Mouse (Mus musculus) thymus, postnatal 4 days (tissue): ENCODE results near the gene Lamp1.
A peak's percentile ranks its signal among the peaks of the same experiment; 100 is the strongest.

ENCODE experiments used
- DNase-seq: peaks from one replicate; pipeline ENCODE4 v3.0.0; 2021

Lamp1 gene

GRCm38 (mm10) chr8:13202806-13203205 lies 43.8 kb downstream of the Lamp1 start:
- no peak for DNase-seq

- peak; percentile 55 for DNase-seq
Observed at GRCm38 (mm10) chr8:13203472-13203871, 44.5 kb downstream of the Lamp1 start.

- no peak for DNase-seq
Observed at GRCm38 (mm10) chr8:13204371-13205140, 45.6 kb downstream of the Lamp1 start.

DNA sequence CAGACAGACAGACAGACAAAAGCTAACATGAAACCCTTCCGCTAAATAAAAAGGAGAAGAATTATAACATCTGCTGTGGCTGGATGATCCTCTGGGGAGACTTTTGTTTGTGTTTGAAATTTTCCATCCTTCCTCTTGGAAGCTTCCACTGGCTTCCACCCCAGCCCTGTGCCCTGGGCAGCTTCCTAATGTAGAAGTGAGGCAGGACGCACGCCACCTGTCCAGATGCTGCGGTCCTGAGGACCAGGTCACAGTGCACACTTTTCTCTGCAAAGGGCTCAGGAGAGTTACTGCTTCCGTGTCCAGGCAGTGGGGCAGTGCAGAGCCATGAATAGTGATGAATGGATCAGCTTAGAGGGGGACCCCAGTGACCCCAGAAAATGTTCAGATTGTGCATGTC lies 46.4 kb downstream of the Lamp1 start:
- DNase-seq: no peak

- no peak for DNase-seq
Observed at GRCm38 (mm10) chr8:13206290-13206689, 47.3 kb downstream of the Lamp1 start.

DNA sequence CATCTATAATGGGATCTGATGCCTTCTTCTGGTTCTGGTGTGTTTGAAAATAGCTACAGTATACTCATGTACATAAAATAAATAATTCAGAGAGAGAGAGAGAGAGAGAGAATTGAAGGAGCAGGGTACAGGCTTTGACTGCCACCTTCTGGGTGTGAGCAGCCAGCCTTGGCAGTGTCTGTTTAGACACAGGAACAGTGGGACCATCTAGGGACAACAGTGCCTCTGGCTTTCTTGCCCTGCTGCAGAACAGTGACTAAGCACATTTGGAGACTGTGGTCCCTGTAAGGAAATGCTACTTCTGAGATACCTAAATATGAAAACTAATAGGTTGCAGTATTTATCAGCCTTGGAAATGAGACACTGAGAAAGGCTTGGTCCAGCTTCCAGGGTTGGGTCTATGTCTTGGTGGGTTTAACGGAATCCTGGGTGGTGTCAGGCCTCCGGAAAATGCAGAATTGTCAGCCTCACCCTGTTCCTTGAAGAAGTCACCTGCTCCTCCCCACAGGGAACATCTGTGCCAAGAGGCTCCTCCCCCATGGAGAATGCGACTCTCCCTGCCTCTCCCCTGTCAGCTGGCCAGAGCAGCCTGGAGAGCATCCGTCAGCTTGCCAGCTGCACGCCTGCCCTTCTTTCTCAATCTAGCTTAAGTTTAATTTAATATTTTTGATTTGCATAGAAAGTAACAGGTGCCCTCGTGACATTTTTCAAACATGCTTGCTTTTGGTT lies 49.8 kb downstream of the Lamp1 start:
- no peak for DNase-seq

DNA sequence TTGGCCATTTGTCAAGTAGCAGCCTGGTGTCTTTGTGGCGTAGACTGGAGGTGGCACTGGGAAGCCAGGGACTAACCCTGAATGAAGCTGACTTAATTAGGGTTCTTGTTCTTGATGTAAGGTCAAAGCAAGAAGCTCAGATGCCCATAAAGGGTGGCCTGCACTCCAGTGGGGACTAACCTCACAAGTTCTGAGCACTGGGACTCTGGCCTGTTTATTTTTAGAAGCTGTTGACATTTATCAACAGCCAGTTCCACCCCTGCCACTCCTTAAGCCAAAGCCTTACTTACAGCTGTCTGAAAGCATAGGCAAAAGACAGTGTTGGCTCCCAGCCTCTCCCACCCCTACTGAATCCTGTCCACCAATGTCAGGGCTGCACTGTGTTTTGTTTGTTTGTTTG lies 50.8 kb downstream of the Lamp1 start:
- no peak for DNase-seq

DNA sequence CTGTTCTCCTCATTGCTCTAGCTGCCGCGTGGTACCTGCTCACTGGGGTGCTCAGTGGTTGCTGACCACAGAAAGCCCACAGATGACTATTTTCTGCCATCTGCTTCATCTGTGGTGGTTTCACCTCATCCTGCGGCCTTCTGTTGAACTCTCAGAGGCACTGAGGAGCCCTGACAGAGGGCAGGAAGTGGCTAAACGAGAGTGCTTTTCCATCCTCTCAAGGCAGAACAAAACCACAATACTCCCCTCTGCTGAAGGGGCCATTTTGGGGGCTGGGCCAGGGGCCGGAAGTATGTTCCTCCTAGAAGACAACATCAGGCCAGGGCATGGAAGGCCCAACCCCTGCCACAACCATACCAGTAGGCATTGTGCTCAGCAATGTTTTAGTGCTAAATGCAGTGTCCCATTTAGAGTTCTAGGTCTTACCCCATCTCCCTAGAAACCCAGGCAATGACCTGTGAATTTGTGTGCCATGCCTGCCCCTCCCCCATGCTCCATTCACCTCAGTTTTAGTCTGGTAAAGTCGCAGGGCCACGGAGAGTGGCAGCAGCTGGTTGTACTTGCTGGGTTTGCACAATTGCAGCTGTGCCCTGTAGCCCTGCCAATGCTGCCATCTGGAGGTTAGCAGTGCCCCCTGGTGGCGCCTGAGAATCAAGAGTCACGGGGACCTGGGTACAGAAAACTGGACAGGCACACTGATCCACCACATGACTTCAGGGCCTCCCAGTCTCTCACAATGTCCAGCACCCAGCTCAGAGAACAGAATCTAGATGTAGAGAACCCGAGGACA lies 54.7 kb downstream of the Lamp1 start:
- DNase-seq: peak; percentile 96

- no peak for DNase-seq
Observed at GRCm38 (mm10) chr8:13216386-13216785, 57.4 kb downstream of the Lamp1 start.

GRCm38 (mm10) chr8:13217093-13217492 lies 58.1 kb downstream of the Lamp1 start:
- no peak for DNase-seq

DNA sequence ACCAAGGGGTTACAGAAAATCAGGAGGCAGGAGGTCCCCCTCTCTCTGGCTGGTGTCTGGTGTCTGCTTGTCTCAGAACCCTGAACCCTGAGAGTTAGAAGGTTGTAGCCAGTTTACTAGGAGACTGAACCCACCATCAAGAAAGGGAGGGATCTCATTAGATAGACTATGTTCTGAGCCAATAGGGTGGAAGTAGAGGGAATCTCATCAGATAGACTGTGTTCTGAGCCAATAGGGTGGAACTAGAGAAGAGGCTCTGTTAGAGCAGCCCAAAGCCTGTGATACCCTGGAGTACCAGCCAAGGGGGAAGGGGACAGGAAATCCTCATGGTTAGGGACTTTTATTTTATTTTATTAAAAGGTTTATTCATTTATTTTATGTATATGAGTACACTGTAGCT lies 59.0 kb downstream of the Lamp1 start:
- no peak for DNase-seq

- no peak for DNase-seq
Observed at GRCm38 (mm10) chr8:13218441-13218840, 59.5 kb downstream of the Lamp1 start.

DNA sequence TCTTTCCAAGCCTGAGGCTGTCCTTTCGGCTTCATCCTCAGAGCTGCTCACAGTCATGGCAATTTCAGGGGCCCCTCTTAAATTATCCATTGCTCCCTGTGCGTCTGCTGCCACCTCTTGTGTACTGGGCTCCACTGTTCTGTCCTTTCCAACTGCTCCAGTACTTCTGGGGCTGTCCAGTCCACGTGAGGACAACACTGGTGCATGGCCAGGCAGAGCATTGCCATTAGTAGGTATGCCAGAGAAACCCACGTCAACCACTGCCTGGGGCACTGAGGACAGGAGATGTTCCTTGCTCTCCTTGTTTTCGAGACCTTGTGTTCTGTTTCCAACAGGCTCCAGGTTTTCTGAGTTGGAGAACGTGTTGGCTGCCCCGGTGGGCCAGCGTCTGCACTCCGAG lies 65.5 kb downstream of the Lamp1 start:
- no peak for DNase-seq
